Mouse (Mus musculus) kidney, adult 11 months (tissue): Measurements from ENCODE around the gene Gmip.

Experiments
- DNase-seq: peaks from one replicate; pipeline ENCODE4 v3.0.0; 2022

The Gmip gene

GRCm38 (mm10) chr8:69804537-69804936, 3.9 kb upstream of the Gmip start:
- no peak for DNase-seq

DNA sequence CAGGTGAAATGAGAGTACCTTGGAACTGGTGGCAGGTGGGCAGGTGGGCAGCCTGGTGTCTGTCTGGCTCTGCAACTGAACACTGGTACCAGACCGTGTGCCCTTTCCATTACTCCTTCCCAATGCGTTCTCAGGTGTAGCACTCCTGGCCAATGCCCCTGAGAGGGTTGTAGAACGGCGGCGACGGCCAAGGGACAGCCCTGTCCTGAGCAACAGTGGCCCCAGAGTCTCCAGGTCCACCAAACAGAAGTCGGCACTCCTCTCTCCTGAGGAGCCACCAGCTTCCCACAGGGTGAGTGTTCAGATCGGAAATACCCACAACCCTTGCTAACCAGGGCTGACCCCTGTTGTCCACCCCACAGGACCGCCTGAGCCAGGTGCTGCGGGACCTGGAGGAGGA, 3.4 kb upstream of the Gmip start:
- DNase-seq, result peak; percentile 1

- peak; percentile 2 for DNase-seq
These were observed 3.0 kb upstream of the Gmip start for GRCm38 (mm10) chr8:69805491-69805890.

GRCm38 (mm10) chr8:69807236-69807635, 1.2 kb upstream of the Gmip start:
- DNase-seq, result no peak

DNA sequence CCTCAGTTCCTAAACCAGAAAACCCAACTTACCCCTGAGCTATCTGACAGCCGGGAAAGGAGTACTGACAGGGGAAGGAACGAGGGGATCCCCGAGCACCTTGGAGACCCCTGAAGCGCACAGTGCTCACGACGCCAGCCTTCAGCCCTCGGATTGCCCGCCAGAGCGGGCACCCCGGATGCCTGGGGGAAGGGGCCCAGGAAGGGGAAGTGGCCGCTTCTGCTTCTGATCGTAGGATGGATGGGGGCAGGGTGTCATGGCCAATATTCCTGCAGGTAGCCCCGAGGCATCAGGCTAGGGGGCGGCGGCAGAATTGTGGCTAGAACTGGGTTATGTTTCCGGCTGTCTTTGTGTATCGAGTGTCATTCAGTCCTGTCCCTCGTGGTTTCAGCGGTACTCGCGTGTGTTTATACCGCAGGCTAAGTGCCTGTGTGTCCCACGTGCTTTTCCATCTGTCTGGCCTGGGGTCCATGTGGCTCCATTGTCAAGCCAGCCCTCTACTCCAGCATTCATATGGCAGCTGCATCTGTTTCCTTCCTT, 455 bp downstream of the Gmip start:
- DNase-seq, result no peak

- no peak for DNase-seq
These were observed 1.3 kb downstream of the Gmip start for GRCm38 (mm10) chr8:69809820-69810219.

- DNase-seq, result no peak
These were observed 6.4 kb downstream of the Gmip start for GRCm38 (mm10) chr8:69814881-69815280.

DNA sequence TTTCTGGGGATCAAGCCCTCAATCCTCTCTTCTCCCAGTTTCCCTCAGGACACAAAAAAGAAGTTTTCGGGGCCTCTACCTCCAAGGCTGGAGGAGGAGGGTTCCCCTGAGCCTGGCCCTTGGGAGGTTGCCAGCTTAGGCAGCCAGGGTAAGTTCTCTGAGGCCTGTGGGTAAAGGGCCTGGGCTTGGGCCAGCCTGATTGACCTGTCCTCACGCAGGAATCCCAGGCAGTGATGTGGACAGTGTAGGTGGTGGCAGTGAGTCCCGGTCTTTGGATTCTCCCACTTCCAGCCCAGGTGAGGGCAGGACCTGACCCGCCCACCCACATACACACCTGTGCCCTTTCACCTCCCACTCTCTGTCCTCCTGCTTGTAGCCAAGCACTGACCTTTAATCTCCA, 6.9 kb downstream of the Gmip start:
- DNase-seq, result peak; percentile 57

DNA sequence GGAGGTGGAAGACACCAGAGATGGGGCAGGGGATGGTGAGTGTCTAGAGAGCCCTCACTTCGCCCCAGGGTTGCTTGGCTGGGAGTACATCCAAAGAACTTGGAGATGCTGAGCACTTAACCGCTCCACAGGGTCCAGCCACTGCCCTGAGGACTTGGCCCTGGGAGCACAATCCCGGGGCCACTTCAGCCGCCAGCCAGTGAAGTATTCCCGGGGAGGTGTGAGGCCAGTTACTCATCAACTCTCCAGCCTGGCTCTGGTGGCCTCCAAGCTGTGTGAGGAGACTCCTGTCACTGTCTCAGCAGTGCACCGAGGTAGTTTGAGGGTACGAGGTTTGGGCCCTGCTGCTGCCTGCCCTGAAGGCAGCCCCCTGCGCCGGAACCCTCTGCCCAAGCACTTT, 12.0 kb downstream of the Gmip start:
- DNase-seq, result peak; percentile 87

DNA sequence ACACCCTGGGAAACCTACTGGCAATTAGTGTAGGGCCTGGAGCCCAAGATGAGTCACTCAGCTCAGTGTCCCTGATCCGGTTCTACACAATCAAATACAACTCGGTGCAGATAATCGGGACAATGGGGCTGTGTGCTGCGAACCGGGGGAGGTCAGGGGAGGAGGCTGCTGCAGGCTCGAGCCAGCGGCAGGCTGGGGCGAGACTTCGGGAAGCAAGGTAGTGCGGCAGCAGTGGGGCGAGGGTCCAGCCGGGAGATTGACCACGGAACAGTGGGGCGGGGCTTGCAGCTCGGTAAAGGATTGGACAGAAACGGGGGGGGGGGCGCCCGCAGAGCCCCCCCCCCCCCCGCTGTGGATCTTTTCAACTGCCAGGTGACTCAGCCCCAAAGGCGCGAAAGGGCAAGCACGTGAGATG, 13.5 kb downstream of the Gmip start:
- DNase-seq, result peak; percentile 55

GRCm38 (mm10) chr8:69822386-69823191, 14.1 kb downstream of the Gmip start, which contains the start of gene Lpar2:
Gene Lpar2 (plus strand): TSS chr8:69822429.
- peak; percentile 75 for DNase-seq

DNA sequence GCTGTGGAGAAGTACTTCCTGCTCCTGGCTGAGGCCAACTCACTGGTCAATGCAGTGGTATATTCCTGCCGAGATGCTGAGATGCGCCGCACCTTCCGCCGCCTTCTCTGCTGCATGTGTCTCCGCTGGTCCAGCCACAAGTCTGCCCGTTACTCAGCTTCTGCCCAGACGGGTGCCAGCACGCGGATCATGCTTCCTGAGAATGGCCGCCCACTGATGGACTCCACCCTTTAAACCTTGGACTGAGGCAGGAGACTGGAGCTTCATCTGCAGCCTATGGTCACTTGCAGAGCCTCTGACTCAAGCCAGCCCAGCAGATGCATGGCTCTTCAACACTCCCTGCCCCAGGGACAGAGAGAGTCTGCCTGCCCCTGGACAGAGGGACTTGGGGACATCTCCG, 17.9 kb downstream of the Gmip start:
- peak; percentile 67 for DNase-seq

GRCm38 (mm10) chr8:69832298-69832853, 23.9 kb downstream of the Gmip start, which contains the start of gene Pbx4:
Gene Pbx4 (plus strand): TSS chr8:69832491.
- peak; percentile 83 for DNase-seq

GRCm38 (mm10) chr8:69837057-69837682, 28.7 kb downstream of the Gmip start:
- DNase-seq, result peak; percentile 61

- DNase-seq, result no peak
These were observed 38.9 kb downstream of the Gmip start for GRCm38 (mm10) chr8:69847167-69848065.

GRCm38 (mm10) chr8:69848951-69849350, 40.5 kb downstream of the Gmip start:
- DNase-seq, result no peak

- no peak for DNase-seq
These were observed 41.4 kb downstream of the Gmip start for GRCm38 (mm10) chr8:69849899-69850298.

DNA sequence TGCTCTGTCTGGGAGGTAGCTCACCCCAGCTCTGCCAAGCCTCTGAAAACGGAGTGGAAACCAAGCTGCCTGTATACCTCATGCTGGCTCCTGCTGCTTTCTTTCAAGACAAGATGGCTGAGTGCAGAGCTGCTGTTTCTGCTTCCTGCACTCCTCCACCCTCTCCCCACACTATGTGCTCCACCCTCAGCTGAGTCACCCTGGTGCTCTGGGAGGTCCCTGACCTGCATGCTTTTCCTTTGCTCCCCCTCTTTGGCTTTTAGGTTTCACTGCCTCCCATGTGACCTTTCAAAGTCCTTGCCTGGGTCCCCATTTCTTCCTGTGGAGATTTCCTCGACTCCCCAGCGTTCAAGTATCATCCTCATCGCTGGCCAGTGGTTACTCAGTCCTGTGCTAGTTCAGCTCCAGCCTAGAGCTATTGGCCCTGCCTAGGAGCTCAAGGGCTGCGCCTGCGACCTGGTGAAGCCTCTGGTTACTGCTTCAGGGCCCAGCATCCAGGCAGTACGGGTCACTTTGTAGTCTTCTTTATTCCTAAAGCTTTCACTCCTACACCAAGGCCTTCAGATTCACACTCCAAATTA, 42.5 kb downstream of the Gmip start:
- DNase-seq, result no peak

DNA sequence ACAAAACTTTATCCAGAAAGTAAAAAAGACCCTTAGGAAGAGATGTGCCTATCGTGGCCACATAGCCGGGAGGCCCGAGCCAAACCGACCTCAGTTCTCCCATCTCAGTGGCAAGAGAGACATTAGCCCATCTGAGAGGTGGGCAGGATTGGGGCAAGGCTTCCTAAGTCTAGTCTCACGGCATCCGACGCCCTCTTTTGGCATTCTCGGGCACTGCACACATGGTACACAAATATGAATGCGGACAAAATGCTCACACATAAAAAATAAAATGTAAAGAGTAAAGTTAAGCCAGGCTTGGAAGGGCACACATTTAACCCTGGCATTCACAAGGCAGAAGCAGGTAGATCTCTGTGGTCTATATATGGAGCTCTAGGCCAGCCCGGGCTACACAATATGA, 45.4 kb downstream of the Gmip start:
- no peak for DNase-seq

- no peak for DNase-seq
These were observed 52.3 kb downstream of the Gmip start for GRCm38 (mm10) chr8:69860807-69861206.

DNA sequence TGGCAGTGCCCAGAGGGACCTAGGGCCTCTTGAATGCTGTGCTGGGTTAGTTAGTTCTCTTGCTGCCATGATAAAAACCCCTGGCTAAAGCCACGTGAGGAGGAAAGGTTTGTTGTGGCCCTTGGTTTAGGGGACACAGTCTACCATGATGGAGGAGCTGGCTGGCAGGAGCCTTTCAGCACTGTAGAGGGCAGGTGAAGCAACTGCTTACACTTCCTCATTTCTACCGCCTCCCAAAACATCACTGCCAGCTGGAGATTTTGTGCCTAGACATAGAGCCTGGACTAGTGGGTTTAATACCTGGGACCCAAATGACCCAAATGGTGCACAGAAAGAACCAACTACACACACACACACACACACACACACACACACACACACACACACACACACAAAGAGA, 52.8 kb downstream of the Gmip start:
- no peak for DNase-seq

GRCm38 (mm10) chr8:69863387-69864020, 55.0 kb downstream of the Gmip start:
- no peak for DNase-seq
